Mouse (Mus musculus) erythroid progenitor cell, adult 5-6 weeks (primary cell): Measurements from ENCODE around the gene Kidins220. TPM values are rescaled to one million over a fixed set of nuclear protein-coding genes. Genes with fewer than 3 reads are reported as not detected.

Experiments used
- ATAC-seq: replicated peaks from 2 replicates; pipeline ENCODE4 v1.8.0; 2016; ENCODE audit warnings: moderate number of reproducible peaks, mild to moderate bottlenecking, moderate TSS enrichment, inconsistent platforms; ENCODE audit not compliant: poor library complexity, low FRiP score, severe bottlenecking
- total RNA-seq, 2 experiments: library from RNA; stranded (forward) in 1 of 2; stranded (reverse) in 1 of 2; fragments of 150-400 nt in 1 of 2; fragments of 186-747, 209-891 nt in 1 of 2; gene quantifications; 2 replicates each; pipeline versions ENCODE4 v1.2.3 to v1.2.4; 2015 to 2017; ENCODE audit warnings: low replicate concordance in 2 of 2

The Kidins220 gene
- total RNA-seq, 2 experiments from 2014 or later: 32.7 to 38.6 TPM

DNA sequence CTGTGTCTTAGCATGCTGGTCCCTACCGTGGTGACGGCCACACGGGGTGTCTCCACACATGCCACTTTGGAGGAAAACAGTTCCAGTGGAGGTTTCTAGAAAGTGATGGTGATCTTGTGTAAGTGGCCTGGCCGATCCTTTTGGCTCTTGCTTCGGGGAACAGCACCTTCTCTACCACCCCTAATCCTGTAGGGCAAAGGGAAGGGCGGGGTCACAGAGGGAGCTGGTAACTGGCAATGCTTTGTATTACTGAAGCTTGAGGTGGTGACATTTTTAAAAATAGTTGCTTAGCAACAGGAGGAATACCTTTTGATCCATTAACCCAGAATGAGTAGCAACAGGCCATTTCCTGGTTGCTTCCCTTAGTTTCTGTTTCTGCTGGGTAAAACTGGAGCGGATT, 12.9 kb upstream of the Kidins220 start:
- ATAC-seq: no peak

DNA sequence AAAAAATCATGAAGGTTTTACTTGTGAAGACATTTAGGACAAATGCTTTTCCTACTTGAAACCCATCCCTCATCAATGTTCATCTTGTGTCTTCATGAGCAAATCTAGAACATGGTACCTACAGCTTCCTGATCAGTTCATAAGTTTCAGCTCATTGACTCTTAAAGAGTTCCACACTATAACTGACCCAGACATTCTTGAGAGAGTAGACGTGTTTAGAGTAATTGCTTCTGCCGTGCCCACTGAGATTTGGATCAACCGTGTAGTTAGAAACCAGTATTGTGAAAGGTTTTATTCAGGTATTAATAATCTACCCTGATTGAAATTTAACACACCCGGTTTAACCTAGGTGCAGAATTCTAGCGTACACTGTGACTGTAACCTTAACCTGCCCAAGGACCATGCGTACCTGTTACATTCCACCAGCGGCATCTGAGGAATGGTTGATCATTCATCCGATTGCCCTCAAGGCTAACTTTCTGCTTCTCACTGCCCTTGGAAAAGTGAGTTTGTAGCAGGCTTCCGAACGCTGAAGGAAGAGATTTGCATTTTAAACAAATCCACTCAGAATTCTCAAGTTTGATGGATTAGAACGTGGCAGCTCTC, 12.3 kb upstream of the Kidins220 start:
- no peak for ATAC-seq

DNA sequence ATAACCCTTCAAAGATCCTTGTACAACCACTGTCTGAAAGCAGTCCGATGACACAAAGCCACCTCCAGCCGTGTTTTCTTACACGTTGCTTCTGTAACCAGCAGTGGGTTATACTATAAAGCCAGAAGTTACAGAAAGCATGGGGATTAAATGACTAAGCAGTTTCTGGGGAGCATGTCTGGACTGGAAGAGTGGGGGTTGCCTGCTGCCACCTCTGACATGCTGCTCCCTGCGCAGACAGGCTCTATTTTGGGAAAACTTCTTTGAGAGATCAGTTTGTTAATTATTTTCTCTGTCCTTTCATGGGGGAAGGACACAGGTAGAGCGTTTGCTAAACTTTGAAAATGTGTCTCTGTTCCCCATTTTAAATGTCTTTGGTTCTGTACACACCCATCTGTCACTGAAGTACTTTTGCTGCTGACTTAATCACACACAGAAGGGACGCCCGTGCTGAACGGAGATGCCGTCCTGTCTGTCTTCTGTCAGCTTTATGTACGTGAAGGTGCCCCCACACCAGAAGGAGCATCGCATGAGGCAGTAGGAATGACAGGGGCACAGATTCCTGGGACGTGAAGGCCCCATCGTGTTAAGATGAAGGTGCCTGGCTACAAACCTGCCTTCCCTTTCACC, 11.2 kb upstream of the Kidins220 start:
- ATAC-seq: 0 out of 2 replicates have a peak, but pooled peaks have one; percentile 53

DNA sequence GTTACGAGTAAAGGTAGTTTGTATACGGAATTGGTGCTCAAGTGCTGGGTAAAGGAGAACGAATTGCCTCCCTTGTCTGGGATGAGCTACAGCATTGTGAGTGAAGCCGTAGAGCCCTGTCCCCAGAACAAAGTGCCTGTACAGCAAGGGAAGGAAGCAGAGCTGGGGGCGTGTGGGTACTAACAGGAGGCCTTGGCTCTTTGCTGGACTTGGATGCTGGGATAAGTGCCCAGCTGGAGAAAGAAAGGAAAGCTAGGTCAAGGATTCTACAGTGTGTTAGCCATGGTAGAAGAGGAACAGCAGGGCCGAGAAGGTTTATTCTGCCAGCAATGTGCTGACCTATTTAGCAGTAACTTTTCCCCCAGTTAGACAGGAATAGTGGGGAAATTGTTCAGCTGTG, 9.3 kb upstream of the Kidins220 start:
- no peak for ATAC-seq

DNA sequence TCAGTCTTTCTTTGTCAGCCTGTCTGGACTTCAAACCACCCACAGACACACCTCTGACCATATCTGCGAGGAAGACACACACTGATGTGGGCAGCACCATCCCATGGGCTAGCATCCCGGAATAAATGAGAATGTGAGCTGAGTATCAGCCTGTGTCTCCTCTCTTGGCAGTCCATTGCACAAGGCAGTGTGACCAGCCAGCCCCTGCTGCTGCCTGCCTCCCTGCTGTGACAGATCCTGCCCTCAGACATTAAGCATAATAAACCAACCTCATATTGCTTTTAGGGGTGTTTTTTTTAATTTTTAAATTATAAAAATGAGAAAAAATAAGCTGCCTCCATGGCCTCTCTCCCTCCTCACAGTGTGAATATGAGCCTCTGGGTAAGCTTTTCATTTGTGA, 8.7 kb upstream of the Kidins220 start:
- no peak for ATAC-seq

DNA sequence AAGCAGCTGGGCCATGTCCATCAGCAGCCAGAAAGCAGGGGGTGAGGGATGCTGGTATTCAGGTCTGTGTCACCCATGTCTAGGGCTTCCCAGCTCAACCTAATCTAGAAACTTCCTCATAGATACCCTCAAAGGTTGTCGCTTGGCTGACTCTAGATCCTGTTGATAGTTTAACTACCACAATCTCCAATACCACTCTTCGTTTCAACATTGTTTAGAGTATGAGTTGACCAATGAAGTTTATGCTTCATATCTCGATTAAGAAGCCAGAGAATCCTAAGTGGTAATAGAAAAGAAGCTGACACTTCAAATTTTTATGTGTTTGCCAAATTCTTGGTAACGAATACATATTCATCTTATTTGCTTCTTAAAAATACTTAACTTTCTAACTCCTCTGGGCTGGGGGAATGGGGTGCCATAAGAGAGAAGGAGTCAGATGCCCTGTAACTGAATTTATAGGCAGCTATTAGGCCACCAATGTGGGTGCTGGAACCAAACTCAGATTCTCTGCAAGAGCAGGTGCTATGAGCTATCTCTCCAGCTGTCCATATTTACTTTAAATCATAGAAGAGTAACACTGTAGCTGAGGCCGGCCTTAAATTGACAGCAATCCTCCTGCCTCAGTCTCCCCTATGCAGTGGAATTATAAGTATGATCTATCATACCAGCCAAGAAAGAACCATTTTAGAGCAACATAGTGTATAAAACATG, 3.1 kb upstream of the Kidins220 start:
- no peak for ATAC-seq

DNA sequence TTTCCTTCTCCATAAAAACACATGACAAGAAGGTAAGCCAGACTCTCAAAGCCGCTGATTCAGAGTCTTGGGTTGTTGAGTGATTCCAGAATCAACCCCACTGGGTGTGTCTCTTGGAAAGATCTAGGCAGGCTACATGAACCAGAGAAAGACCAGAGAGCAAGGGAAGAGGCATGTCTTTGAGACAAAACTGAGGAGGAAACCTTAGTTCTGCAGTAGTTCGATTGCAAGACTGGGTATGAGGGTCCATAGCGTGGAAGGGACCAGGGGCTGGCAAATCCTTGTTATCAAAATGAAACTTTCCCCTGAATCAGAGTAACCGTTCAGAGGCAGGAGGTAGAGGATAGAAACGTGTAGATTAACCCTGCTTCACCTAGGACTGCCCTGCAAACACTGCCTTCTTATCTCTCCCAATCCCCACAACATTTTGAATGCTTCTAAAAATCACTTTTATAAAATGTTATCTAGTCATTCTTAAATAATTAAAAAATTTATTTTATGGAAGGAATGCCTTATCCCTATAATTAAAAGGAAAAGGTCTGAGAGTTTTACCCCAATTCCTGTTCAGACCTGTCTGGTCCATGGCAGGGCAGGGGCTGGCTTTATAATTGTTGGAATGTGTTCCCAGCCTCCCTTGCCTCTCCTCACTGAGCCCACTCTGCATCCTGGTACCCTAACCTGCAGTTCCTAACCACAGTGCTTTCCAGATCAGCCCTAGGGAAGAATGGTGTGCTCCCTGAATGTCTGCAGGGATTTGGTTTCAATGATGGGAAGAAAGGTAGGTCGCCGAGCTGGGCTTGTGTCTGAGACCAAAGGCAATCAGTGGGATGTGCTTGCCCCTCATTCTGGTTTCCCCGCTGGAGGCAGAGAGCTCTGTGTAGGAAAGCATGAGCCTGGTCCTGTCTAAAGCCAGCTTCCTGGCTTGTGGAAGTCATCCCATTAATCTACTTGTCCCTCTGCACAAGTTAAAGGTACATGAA, 2.1 kb upstream of the Kidins220 start:
- ATAC-seq: no peak

DNA sequence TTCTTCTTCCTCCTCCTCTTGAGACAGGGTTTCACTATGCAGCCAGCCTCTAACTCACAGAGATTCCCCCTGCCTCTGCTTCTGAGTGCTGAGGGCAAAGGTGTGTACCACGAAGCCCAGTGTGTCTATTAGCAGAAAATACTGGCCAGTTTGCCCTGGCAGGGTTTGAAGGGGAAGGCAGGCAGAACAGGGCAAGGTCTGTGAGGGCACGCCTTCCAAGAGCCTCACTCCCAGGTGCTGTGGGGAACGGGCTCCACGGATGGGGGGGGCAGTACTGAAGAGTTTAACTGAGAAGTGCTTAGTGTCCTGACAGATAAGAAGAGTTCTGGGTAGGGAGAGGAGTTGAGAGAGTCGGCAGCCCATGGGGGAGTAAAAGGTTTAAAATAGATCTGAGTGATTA, 1.1 kb upstream of the Kidins220 start:
- no peak for ATAC-seq

DNA sequence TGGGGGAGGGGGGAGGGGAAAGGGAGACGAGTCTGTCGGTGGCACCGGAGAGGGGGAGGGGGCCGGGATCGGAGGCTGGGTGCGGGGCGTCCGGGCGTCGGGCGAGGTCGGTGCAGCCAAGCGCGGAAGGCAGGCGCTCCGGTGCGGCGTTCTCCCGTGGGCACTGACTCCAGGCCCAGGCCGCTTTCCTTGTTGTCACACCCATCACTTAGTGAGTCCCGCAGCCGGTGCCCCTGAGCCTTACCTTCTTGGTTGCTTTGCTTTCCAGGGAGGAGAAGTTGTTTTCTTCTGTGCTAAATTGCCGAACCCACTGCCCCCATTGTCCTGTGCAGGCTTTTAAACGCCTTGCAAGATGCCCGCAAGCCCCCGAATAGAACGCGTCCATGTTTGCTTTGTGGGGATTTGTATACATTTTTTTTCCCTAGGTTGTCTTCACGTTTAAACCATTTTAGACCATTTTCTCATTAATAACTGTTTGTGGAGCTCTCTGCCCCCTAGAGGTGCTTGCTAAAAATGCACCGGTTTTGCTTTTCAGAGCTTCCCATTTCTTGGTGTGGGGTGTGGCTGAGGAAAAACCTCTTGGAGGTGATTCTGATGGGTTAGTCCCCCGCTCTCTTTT, 499 bp downstream of the Kidins220 start:
- peak; percentile 73 for ATAC-seq

DNA sequence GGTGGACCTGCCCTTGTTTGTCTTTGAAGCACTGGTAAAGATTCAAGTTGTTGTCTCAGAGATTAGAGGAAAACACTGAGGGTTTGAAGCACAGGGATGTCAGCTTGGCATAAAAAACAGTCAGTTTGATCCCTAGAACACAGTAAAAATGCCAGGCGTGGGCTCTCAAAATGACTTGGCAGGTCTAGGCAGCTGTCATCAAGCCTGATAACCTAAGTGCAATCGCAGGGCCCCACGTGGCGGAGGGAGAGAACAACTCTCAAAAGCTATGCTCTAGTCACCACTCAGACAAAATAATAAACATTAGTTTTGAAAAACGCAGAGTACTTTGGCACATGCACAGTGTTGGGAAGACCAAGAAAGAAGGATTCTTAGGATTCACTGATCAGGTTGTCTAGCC, 10.5 kb downstream of the Kidins220 start:
- no peak for ATAC-seq

DNA sequence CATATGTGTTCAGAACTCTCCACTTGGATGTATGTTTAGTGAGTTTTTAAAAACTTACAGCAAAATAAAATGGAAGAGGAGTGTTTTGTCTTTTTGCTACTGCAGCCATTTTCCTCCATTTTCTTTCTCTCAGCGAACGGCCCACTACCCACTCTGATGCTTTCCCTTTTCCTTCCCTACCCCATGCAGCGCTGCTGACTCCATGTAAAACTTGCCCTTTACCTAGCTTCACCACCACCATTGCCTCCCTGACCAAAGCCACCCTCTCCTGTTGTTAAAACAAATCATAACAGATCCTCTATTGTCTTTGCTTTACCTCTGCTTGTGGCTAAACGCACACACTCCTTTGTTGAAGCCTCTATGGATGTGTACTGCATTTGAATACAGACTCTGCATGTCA, 20.6 kb downstream of the Kidins220 start:
- no peak for ATAC-seq

DNA sequence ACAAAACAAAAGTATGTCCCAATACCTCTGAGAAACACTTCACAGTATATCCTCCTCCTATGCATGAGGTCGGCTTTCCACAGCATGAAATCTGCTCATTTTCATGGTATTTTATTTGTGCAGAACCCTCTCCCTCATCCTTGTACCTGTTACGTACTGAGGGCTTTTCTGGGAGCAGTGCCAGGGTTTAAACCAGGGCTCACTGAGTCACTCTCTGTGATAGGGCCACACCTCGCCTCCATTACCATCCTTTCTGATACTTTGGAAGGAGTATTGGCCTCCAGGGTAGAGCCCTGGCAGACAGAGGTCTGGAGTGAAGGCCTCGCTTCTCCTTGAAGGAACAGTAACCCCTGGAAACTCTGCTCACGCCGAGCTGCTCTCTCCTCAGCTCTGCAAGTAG, 30.6 kb downstream of the Kidins220 start:
- no peak for ATAC-seq

DNA sequence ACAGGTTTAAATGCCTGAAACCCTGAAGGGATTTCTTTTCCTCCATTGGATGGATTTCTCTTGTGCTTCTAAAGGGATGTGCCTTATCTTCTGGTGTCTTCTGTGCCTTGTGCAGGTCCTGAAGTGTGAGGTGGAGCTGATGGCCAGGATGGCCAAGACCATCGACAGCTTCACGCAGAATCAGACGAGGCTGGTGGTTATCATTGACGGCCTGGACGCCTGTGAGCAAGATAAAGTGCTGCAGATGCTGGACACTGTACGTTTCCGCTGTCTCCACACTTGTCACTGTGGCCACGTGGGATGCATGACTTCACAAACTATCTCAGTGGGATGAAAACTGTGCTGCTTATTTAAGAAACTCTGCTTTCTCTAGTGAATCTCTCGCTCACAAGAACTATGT, 35.2 kb downstream of the Kidins220 start:
- no peak; the same call in 1 of the 2 replicates for ATAC-seq

DNA sequence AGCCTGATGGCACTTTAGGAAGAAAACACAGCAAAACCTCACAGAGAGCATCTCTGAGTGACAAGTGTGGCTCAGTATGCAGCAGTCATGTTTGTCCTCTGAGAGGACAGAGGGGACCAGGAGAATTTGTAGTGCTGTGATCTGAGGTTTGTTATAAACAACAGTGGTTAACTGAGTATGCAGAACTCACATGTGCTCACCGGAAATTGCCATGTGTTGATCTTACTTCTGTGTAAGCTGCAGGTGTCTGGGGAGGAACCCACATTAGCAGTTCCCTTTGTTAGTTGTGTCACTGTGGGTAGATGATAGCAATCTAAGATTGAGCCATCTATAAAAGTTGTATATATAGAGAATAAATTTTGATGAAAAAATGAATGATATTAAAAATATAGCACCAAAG, 35.7 kb downstream of the Kidins220 start:
- ATAC-seq: no peak

DNA sequence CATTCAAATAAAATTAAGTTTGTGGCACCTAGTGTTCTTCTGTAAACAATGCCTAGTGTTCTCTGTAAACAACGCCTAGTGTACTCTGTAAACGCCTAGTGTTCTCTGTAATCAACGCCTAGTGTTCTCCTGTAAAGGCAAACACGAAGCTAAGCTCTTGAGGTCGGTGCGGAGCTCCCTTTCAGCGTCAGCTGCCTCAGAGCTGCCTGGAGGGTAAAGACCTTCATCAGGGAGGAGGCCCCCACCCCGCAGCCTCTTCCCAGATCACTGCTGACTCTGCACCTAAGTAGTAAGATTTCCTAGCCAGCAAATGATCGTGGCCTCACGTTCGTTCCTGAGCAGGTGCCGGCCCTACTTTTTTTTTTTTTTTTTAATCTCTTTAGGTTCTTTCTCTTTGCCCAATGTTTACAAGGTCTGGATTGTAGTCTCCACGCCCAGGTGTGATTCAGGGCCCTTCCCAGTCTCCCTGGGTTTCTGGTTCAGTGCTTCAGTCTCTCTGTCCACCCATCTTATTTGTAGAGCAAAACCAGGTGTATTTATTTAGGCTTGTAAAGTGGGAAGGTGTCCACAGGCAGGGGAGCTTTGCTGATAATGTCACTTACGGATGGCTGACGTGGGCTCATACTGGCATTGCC, 37.1 kb downstream of the Kidins220 start:
- ATAC-seq: no peak

DNA sequence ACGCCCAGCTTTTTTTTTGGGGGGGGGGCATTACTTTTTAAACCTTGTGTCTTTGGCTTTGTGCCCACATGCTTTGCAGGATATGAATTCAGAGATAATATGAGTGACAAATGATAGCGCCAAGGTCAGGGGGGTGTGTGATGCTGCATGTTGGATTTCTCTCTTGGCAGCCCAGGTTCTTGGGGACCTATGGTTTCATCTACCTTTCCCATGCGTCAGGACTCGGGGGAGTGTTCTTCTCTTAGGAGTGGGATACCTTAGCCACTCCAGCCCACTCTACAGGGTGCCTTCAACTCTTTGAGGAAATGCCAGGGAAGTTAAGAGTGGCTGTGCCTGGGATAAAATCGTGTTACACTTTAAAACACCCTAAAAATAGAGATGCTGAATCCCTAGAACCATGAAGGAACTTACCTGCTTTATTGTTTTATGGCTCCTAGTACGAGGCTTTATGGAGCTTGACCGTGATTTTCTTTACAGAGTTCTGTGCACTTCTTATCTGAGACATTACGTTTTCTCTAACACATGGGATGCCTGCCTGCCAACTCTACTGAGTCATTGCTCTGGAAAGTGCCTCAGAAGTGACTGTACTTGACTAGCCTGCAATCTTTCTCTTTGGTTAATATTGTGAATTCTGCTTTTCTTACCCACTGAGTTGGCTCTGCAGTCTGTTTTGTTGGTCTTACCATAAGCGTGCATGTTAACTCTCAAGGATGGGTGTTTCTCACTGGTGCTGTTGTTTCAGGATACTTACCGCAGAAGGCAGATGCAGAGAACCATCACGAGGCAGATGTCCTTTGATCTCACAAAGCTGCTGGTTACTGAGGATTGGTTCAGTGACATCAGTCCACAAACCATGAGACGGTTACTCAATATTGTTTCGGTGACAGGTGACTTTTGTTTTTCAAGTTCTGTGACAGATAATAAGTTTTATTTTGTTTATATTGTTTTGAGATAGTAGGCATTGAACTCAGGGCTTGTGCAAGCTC, 38.1 kb downstream of the Kidins220 start:
- no peak for ATAC-seq

DNA sequence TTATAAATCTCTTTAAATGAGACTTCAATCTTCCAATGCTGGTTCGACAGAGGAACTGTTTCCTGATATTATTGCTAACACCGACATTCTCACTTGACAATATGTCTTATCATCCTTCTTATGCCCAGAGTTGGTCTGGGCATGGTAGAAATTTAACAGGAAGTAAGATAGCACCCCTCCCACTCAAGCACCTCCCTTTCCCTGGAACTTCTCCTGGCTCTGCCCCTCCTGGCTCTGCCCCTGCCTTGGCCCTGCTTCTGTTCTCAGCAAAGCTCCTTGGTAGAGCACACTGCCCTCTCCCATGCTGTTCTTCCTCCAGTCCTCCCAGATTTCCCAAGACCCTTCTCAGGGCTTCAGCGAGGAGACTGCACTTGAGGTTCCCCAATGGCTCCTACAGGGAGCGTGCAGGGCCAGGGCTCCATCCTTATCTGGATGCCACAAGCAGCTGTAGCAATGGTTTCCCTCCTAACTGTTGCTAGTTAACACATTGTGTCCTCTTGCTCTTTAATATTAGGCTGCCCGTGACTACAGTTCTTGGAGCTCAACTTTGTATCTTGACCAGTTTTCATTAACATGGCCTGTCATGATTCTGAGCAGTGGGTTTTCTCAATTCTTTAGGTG, 39.7 kb downstream of the Kidins220 start:
- peak; percentile 55; the same call in 1 of the 2 replicates for ATAC-seq

DNA sequence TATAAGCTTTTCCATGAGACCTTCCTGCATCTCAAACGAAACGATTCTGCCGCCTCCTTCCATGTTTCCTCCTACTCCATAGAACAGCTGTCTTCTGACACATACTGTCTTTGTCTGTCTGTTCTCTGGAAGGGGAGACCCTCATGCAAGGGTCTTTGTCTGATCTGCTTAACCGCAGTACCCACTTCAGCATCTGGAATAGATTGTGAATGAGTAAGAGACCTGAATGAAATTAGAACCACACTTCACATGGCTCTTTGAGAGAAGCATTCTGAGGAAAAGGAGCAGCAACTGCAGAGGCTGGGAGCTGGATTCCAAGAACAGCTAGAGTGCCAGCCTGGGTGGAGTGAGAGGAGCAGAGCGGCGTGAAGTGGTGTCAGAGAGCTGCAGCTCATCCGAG, 40.2 kb downstream of the Kidins220 start:
- no peak for ATAC-seq
